Mouse (Mus musculus) retina, adult 2 months (tissue): ENCODE data around the gene Ddhd1.

Experiments used
- DNase-seq: peaks from one replicate; pipeline ENCODE4 v3.0.0-alpha.2; 2012; ENCODE audit warnings: low read depth, low spot score

The Ddhd1 gene

GRCm38 (mm10) chr14:45644786-45645185, 13.2 kb downstream of the Ddhd1 start:
- DNase-seq: no peak

DNA sequence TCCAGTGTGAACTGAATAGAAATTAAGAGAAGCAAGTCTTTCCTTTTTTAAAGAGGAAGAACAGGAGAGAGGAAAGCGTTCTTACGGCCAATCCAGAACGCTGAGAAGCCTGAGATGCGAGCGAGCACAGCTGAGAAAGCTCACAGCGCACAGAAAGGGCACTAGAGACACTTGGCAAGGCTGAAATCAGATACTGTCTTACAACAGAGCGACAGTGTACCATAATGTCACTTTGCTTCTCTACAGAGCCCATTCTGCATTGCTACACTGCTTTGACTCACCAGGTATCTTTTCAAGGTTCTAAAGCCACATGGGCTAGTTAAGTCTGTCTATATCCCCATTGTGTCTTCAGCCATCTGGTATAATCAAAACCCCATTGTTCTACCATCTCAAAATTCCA, 13.7 kb downstream of the Ddhd1 start:
- DNase-seq: no peak

DNA sequence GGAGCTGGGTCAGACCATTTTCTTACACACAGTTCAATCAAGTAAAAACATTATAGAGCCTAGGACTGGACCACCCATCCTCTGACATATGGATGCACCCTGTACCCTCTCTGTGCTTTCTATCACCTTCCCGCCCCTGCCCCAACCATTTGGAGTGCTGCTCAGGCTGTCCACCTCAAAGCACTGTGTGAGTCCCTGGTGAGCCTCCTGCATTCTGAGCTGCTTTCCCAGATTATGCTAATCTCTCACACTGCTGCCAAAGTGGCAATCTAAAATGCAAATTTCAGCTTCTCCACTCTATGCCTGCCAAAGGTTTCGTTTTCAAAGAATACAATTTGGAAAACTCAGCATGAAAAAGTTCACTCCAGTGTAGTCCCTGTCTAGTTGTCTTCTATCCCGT, 14.5 kb downstream of the Ddhd1 start:
- no peak for DNase-seq

DNA sequence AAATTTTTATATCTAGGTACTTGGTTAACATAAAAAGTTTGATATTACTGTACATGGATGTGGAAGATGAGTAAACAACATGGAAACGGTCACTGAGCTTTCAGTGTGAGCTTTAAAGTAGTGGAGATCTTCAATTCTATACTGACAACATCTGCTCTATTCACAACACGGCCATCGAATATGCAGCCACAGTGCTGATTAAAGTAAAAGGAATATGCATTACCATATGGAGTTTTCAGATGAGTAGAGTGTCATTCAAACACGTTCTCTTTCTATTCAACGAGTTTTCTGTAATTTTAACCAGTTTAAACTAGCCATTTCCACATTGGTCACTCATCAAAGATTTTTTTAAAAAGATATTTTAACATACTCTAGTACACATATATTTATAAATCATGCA, 15.1 kb downstream of the Ddhd1 start:
- no peak for DNase-seq

DNA sequence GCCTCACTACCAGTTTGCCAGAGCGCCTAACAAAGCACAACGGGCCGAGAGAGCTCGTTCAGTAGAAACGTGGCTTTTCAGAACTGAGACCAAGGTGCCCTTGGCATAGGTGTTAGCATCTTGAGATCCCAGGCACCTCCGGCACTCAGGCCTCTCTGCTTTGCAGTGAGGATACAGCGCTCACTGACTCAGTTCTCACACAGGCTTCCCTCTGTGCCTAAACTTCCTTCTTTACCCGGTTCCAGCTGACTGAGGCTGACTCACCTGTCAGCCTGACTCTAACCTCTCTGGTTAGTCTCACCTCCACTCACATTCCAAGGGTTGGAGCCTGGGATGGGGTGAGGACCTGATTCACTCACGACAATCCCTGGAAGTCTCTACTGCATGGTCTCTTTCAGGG, 15.7 kb downstream of the Ddhd1 start:
- no peak for DNase-seq

DNA sequence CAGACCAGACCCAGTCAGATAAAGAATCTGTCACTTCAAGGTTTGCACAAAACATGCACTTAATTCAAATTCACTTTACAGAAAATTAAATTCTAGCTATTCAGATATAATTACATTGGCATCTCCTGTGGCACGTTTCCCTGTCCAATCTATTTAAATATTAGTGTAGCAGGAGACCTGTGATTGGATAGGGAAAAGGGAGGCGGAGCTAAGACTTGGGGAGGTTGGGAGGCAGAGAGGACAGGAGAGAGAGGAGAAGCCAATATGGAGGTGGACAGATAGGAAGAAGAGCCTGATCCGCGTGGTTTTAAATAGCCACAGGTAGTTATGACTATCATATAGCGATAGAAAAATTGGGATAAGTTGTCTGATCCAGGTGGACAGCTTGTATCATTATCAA, 19.2 kb downstream of the Ddhd1 start:
- DNase-seq: no peak

DNA sequence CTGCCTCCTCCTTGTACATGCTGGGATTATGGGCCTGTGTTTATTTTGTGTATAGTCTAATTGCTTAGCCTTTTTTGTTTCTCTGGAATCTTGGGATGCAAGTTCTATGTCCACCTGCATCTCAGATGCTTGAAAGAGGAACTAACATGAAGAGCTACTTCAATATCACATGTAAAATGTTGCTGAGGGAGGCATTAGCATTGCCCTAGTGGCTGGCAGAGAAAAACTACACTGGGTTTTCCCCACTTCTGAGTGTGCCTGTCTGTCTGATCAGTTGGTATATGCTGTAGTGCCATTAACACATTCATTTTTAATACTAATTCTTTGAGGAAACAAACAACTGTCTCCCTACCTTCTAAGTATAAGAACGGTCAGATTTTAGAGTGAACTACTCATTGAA, 22.4 kb downstream of the Ddhd1 start:
- DNase-seq: no peak

DNA sequence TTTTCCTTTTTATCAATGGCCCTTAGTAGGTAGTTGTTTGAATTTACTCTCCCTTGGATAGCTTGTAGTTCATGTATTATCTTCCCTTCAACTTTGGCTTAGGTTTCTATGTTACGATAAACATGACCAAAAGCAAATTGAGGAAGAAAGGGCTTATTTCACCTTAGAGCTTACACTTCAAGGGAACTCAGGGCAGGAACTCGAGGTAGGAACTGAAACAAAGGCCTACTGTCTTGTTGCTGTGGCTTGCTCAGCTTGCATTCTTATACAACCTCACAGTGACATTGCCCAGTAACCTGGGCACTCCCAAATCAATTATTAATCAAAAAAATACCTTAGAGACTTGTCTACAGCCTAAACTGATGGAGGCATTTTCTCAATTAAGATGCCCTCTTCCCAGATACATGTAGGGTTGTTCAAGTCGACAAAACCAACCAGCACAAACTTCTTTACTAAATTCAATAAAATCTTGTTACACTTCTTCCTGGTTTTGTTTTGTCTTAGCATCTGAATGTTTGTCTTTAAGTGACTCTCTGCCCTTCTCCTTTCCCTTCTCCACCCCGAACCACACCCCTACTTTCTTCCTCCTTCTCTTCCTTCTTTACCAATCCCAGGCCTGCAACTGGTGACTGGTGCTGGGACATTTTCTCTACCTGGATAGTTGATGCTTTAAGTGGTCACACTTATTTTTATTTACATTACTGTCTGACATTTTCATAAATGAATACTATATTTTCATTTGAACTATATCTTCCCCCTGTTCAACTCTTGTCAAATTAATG, 25.0 kb downstream of the Ddhd1 start:
- DNase-seq: no peak

- no peak for DNase-seq
Measured at GRCm38 (mm10) chr14:45630544-45630943, 27.4 kb downstream of the Ddhd1 start.

- no peak for DNase-seq
Measured at GRCm38 (mm10) chr14:45629938-45630337, 28.0 kb downstream of the Ddhd1 start.

DNA sequence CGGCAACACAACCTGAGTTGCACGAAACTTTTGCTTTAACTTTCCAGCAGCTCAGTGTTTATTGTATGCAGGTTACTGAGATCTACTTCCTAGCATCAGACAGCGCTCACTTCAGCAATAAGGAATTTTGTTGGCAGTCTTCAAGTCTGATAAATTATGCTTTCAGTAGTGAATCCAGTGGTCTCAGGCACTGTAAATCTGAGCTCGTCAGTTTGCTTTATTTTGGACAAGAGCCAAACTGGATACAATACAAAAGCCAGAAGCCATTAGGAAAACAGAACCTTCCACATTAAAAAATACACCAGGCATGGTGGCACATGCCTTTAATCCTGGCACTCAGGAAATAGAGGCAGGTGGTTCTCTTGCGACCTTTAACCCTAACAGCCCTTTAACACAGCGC, 39.6 kb downstream of the Ddhd1 start:
- DNase-seq: no peak

GRCm38 (mm10) chr14:45616526-45616925, 41.4 kb downstream of the Ddhd1 start:
- no peak for DNase-seq

GRCm38 (mm10) chr14:45615776-45616175, 42.2 kb downstream of the Ddhd1 start:
- no peak for DNase-seq

DNA sequence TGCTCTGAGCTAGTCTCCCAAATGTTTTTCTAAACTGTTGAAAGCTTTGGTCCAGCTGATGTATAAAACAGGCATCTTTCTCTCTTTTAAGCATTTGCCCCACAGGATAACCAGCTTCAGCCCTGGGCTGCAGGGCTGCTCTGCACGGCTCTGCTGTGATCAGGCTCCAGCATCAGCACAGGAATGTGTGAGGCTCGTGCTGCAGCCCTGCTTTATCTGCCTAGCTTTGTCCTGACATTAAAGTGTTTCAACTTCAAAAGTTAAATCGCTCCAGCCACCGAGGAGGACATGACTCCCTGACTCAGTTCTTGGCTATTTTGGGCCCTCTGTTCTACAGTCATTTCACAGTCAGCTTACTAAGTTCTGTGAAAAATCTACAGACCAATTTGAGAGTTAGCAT, 43.1 kb downstream of the Ddhd1 start:
- no peak for DNase-seq

GRCm38 (mm10) chr14:45614406-45614805, 43.5 kb downstream of the Ddhd1 start:
- DNase-seq: no peak

DNA sequence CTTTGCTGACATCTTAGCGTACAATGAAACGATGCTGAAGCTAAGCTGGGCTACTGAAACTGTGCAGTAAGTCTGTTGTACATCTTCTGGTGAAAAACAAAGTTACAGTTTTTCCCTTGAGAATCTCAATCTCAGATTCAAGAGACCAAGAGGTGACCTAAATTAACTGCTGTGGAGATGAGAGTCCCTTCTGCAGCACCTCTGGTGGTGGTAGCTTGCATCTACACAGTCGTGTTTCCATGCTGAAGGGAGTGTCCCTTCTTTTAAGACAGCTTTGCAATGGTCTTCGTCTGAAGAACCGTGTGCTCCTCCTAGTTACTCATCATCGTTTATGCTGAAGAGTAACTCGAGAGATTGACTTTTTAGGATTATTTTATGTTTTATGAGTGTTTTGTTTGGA, 46.3 kb downstream of the Ddhd1 start:
- no peak for DNase-seq

DNA sequence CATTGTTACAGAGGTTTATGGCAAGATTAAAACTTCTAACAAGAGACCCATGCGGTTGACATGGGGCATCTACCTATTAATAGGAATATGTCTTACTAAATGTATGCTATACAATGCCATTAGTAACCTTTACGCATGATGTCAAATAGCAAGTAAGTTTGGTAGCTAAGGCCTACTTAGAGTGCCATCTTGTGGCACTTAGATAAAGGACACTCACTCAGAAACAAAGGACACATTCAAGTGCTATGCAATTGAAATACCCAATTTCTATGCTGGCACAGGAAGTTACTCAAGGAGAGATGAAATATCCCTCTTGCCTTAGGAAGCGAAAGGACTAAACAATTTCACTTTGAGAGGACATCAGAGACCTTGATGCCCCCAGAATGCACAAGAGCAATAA, 55.9 kb downstream of the Ddhd1 start:
- no peak for DNase-seq

GRCm38 (mm10) chr14:45600587-45600986, 57.4 kb downstream of the Ddhd1 start:
- no peak for DNase-seq

DNA sequence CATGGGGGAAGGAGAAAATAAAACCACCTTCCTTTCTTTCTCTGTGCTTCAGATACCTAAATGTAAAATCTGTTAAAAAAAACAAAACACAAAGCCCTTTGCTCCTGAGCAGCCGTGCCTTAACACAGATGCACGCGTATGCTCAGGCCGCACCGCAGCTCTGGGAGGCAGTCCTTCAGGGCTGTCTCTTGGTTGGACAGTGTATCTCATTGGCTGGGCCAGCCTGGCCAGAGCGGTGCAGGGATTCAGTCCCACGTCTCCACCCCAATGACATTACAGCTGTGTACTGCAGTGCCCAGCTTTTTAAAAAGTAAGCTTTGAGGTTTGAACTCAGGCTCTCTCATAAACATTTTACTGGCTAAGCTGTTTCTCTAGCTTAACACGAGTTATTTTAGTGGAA, 60.1 kb downstream of the Ddhd1 start:
- DNase-seq: no peak

GRCm38 (mm10) chr14:45593261-45593660, 64.7 kb downstream of the Ddhd1 start:
- DNase-seq: no peak

GRCm38 (mm10) chr14:45588403-45588802, 69.5 kb downstream of the Ddhd1 start:
- no peak for DNase-seq

DNA sequence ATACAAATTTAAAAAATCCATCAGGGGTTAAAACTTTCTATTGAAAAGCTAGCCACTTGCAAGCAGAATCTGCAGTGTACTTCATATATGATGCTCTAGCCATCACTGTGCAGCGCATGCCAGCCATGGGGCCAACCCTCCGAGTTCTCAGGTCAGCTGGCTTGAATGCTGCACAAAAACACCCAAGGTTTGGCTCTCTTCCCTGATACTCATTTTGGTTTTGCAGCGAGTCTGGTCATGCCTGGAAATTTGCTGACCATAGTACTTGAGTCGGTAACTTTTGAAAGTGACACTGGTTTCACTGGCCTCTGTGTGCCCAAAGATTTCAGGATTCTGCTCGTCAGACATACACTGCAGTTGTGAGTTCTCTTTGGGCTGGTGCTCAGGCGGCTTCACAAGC, 70.4 kb downstream of the Ddhd1 start:
- no peak for DNase-seq

GRCm38 (mm10) chr14:45583494-45584027, 74.4 kb downstream of the Ddhd1 start:
- DNase-seq: no peak
